Mouse (Mus musculus) heart, postnatal 14 days (tissue): ENCODE measurements around the gene Prkar1a. TPM values are rescaled to one million over a fixed set of nuclear protein-coding genes. Genes with fewer than 3 reads are reported as not detected.
"Not testable (repeated sequence)": the region's sequence is repeated elsewhere in the genome, so short reads cannot be mapped to it uniquely, and the experiment has no call there.

ENCODE experiments used
- DNase-seq, 2 experiments: peaks; one replicate each; pipeline ENCODE4 v3.0.0; 2021 to 2022
- intact Hi-C: fragments of 180-260 bp; cut with DNase I; formaldehyde crosslinking; loops from one replicate; pipeline ENCODE4 v1.15.1; 2025
- total RNA-seq, 2 experiments: library from RNA; stranded (reverse); gene quantifications; 2 replicates each; pipeline ENCODE4 v1.2.3; 2021

Prkar1a gene
- total RNA-seq, 2 experiments from 2014 or later = 365 to 412 TPM

- DNase-seq = no peak
- intact Hi-C loops = no loop called here
Observed at GRCm38 (mm10) chr11:109635871-109636395, 13.3 kb upstream of the Prkar1a start.

- intact Hi-C loops = no loop called here
- DNase-seq = peak; percentile 39 to 72
Observed at GRCm38 (mm10) chr11:109641498-109642222, 7.5 kb upstream of the Prkar1a start.

GRCm38 (mm10) chr11:109648510-109648909 lies 695 bp upstream of the Prkar1a start:
- DNase-seq = peak; percentile 62 to 69

GRCm38 (mm10) chr11:109649975-109650701 lies 933 bp downstream of the Prkar1a start:
- intact Hi-C loops = no loop called here
- peak; percentile 75 to 82 for DNase-seq

More at GRCm38 (mm10) chr11:109648510-109648909, 695 bp upstream of the Prkar1a start:
- intact Hi-C loops = no loop called here

- DNase-seq = peak; percentile 92 to 95
- intact Hi-C loops = no loop called here
Observed at GRCm38 (mm10) chr11:109650788-109651565, 1.8 kb downstream of the Prkar1a start.

GRCm38 (mm10) chr11:109651566-109652024 lies 2.4 kb downstream of the Prkar1a start:
- intact Hi-C loops = loop anchor here (2.0 kb wide), 1 partner anchor 15 kb away; no protein-coding TSS in a partner anchor
- DNase-seq = peak; percentile 44 to 46

- no peak for DNase-seq
- intact Hi-C loops = loop anchor here (2.0 kb wide), 1 partner anchor 14 kb away; no protein-coding TSS in a partner anchor
Observed at GRCm38 (mm10) chr11:109652505-109652904, 3.3 kb downstream of the Prkar1a start.

GRCm38 (mm10) chr11:109653201-109653600 lies 4.0 kb downstream of the Prkar1a start:
- intact Hi-C loops = loop anchor here (2.0 kb wide), 1 partner anchor 14 kb away; no protein-coding TSS in a partner anchor
- no peak for DNase-seq

GRCm38 (mm10) chr11:109654581-109654980 lies 5.4 kb downstream of the Prkar1a start:
- no peak for DNase-seq
- intact Hi-C loops = no loop called here

- intact Hi-C loops = no loop called here
- no peak for DNase-seq
Observed at GRCm38 (mm10) chr11:109656232-109656631, 7.0 kb downstream of the Prkar1a start.

- intact Hi-C loops, DNase-seq: not testable (repeated sequence)
Observed at GRCm38 (mm10) chr11:109660526-109660925, 11.3 kb downstream of the Prkar1a start.

GRCm38 (mm10) chr11:109664293-109664692 lies 15.1 kb downstream of the Prkar1a start:
- no peak for DNase-seq
- intact Hi-C loops = no loop called here

- DNase-seq = no peak
- intact Hi-C loops = no loop called here
Observed at GRCm38 (mm10) chr11:109665424-109665823, 16.2 kb downstream of the Prkar1a start.

- DNase-seq = no peak
- intact Hi-C loops = loop anchor here (2.0 kb wide), 1 partner anchor 14 kb away; no protein-coding TSS in a partner anchor
Observed at GRCm38 (mm10) chr11:109666411-109666810, 17.2 kb downstream of the Prkar1a start.

GRCm38 (mm10) chr11:109667371-109667770 lies 18.2 kb downstream of the Prkar1a start:
- intact Hi-C loops = loop anchor here (2.0 kb wide), 1 partner anchor 15 kb away; no protein-coding TSS in a partner anchor

GRCm38 (mm10) chr11:109668115-109668725 lies 19.0 kb downstream of the Prkar1a start:
- DNase-seq = no peak
- intact Hi-C loops = no loop called here

More at GRCm38 (mm10) chr11:109667371-109667770, 18.2 kb downstream of the Prkar1a start:
- DNase-seq = no peak

GRCm38 (mm10) chr11:109669149-109669708 lies 20.0 kb downstream of the Prkar1a start:
- DNase-seq = no peak
- intact Hi-C loops = no loop called here

- intact Hi-C loops = loop anchor here (1.0 to 10.0 kb wide), 3 partner anchors 51 to 605 kb away; no protein-coding TSS in a partner anchor
- DNase-seq = peak in 1 of 2 experiments; percentile 56
Observed at GRCm38 (mm10) chr11:109670026-109670916, 21.1 kb downstream of the Prkar1a start.
